Mouse (Mus musculus): ENCODE results near the gene Spaca1.
"Not testable (repeated sequence)": the region's sequence is repeated elsewhere in the genome, so short reads cannot be mapped to it uniquely, and the experiment has no call there.

The Spaca1 gene

GRCm38 (mm10) chr4:34049571-34050255 is at the start of gene Spaca1:
Gene Spaca1, minus strand, starts transcription at chr4:34050191.
- DNase-seq = peak; percentile 3

GRCm38 (mm10) chr4:34087286-34087685 is 37.3 kb upstream of the Spaca1 start:
- DNase-seq = not testable (repeated sequence)

- DNase-seq = no peak
Measured at GRCm38 (mm10) chr4:34081064-34081463, 31.1 kb upstream of the Spaca1 start.

- no peak for DNase-seq
Measured at GRCm38 (mm10) chr4:34069002-34069401, 19.0 kb upstream of the Spaca1 start.

GRCm38 (mm10) chr4:34058320-34058719 is 8.3 kb upstream of the Spaca1 start:
- no peak for DNase-seq

GRCm38 (mm10) chr4:34026771-34027170 is 23.2 kb downstream of the Spaca1 start:
- DNase-seq = no peak

- DNase-seq = no peak
Measured at GRCm38 (mm10) chr4:34021456-34021855, 28.5 kb downstream of the Spaca1 start.

GRCm38 (mm10) chr4:33996382-33996781 is 53.6 kb downstream of the Spaca1 start:
- no peak for DNase-seq

GRCm38 (mm10) chr4:33992687-33993086 is 57.3 kb downstream of the Spaca1 start:
- no peak for DNase-seq

- DNase-seq = no peak
Measured at GRCm38 (mm10) chr4:33988466-33989089, 61.4 kb downstream of the Spaca1 start.
